Mouse (Mus musculus) kidney, adult 2 months (tissue): ENCODE data around the gene Bglap3. TPM values are rescaled to one million over a fixed set of nuclear protein-coding genes. Genes with fewer than 3 reads are reported as not detected.

Source experiments
- DNase-seq: peaks from one replicate; pipeline ENCODE4 v3.0.0; 2021
- H3K27ac ChIP-seq: fragments of 200-500 bp; 2 replicates; pipeline ENCODE4 v1.5.1; 2012; ENCODE audit warnings: low read depth, low read length, control low read depth, inconsistent platforms; ENCODE audit not compliant: insufficient read depth
- H3K27me3 ChIP-seq: fragments of 200-500 bp; replicated peaks from 2 replicates; pipeline ENCODE4 v1.6.1; 2012; ENCODE audit warnings: mild to moderate bottlenecking, moderate library complexity, low read length, inconsistent platforms; ENCODE audit not compliant: control insufficient read depth, insufficient read depth
- H3K36me3 ChIP-seq: fragments of 200-500 bp; 2 replicates; pipeline ENCODE4 v1.6.1; 2012; ENCODE audit warnings: mild to moderate bottlenecking, moderate library complexity, low read length, inconsistent platforms; ENCODE audit not compliant: control insufficient read depth, insufficient read depth
- H3K4me1 ChIP-seq: fragments of 200-500 bp; 2 replicates; pipeline ENCODE4 v1.6.1; 2011; ENCODE audit warnings: low read length; ENCODE audit not compliant: control insufficient read depth, insufficient read depth
- H3K4me3 ChIP-seq: fragments of 200-500 bp; 2 replicates; pipeline ENCODE4 v1.5.1; 2011; ENCODE audit warnings: mild to moderate bottlenecking, low read depth, low read length, control low read depth; ENCODE audit not compliant: insufficient read depth
- CTCF ChIP-seq: fragments of 200-500 bp; conservative IDR thresholded peaks from 2 replicates; pipeline ENCODE4 v1.5.1; 2011; ENCODE audit warnings: low read depth, mild to moderate bottlenecking, control low read depth, low read length, moderate library complexity, mixed read lengths; ENCODE audit not compliant: insufficient read depth, insufficient read length
- POLR2A ChIP-seq: fragments of 200-500 bp; IDR thresholded peaks from one replicate; pipeline ENCODE4 v1.6.1; 2011; ENCODE audit warnings: low read depth, low read length, control low read depth
- WGBS: fragments of 180-500 bp; shearing (Covaris S2); methylation state at CpG from one replicate; pipeline ENCODE4 v1.1.7; 2018; 5-methylcytosine and 5-hydroxymethylcytosine counted together
- polyA plus RNA-seq: library from polyadenylated mRNA; depleted of rRNA; stranded (reverse); fragments of >200 nt; gene quantifications from 2 replicates; pipeline ENCODE4 v1.2.3, GENCODE M21; 2012; rRNA removed

Gene Bglap3
- polyA plus RNA-seq, 1 experiment, result 3.2 TPM

DNA sequence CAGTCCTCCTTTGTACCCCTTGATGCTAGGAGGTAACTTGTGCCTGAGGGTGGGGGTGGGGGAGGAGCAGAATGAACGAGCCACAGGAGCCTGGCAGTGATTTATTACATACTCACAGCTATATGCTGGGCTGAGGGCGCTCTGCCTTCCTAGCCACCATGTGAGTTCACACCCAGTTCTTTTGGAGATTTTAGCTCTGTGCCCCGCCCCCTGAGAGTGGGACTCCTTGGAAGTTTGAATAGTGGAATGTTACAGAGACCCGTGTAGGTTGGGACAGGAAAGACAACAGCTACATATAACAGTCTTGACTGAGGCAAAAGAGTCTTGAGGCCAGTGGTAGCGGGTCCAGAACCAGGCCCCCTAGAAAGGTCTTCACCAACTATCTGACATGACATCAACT lies 43.6 kb downstream of the Bglap3 start:
- Histone ChIP-seq H3K4me1 (no peaks in the 10 kb centered on the region; the same call in 1 of the 2 replicates), H3K27ac (no peak overlapping the region), H3K27me3 (no peaks in the 10 kb centered on the region), H3K4me3 (no peak overlapping the region), H3K36me3 (no peaks in the 10 kb centered on the region)
- TF ChIP-seq POLR2A (no peak), CTCF (no peak)
- WGBS, result 61% methylated on average over 5 of the region's 5 CpGs
- DNase-seq, result no peak

GRCm38 (mm10) chr3:88324951-88325405 lies 47.6 kb downstream of the Bglap3 start, which contains the start of gene Glmp:
Gene Glmp (plus strand): TSS chr3:88325023.
- DNase-seq, result peak; percentile 86
- TF ChIP-seq CTCF (no peak), POLR2A (no peak)
- peak within 1 kb of the TSS; percentile 8; the same call in 1 of the 2 replicates for H3K27ac ChIP-seq
- H3K4me3 ChIP-seq, result peak within 1 kb of the TSS; percentile 66
- no peaks in the 10 kb centered on the region; the same call in 1 of the 2 replicates for H3K36me3 ChIP-seq
- WGBS, result 0% methylated on average over 10 of the region's 10 CpGs
- no peaks in the 10 kb centered on the region; the same call in 1 of the 2 replicates for H3K4me1 ChIP-seq
- H3K27me3 ChIP-seq, result no peaks in the 10 kb centered on the region

Other genes starting within 250 kb of the Bglap3 start
- gene Mef2d, start 230.4 kb downstream of the Bglap3 start, polyA plus RNA-seq, result 41.8 and 42.7 TPM in 2 replicates
- gene Rhbg, start 118.0 kb downstream of the Bglap3 start, polyA plus RNA-seq, result 94.4 and 106 TPM in 2 replicates
- gene Gm38392, start 85.5 kb downstream of the Bglap3 start, polyA plus RNA-seq, result 0.22 and 0.23 TPM in 2 replicates
- 5.7 and 8.0 TPM in 2 replicates for gene Tsacc, start 75.7 kb downstream of the Bglap3 start, polyA plus RNA-seq
- gene Cct3, start 75.6 kb downstream of the Bglap3 start, polyA plus RNA-seq, result 132 and 157 TPM in 2 replicates
- 426 and 429 TPM in 2 replicates for gene Glmp, start 47.7 kb downstream of the Bglap3 start, polyA plus RNA-seq
- 14.1 and 15.2 TPM in 2 replicates for gene Tmem79, start 36.6 kb downstream of the Bglap3 start, polyA plus RNA-seq
- gene Smg5, start 36.5 kb downstream of the Bglap3 start, polyA plus RNA-seq, result 47.8 and 54.6 TPM in 2 replicates
- 3.6 and 5.9 TPM in 2 replicates for gene Paqr6, start 8.2 kb downstream of the Bglap3 start, polyA plus RNA-seq
- not detected in 2 replicates for gene Bglap2, start 6.0 kb upstream of the Bglap3 start, polyA plus RNA-seq
- 0.61 TPM in 1 of 2 replicates, not detected in the other for gene Bglap, start 11.7 kb upstream of the Bglap3 start, polyA plus RNA-seq
- gene Pmf1, start 37.6 kb upstream of the Bglap3 start, polyA plus RNA-seq, result 33.9 and 34.4 TPM in 2 replicates
- gene Slc25a44, start 52.4 kb upstream of the Bglap3 start, polyA plus RNA-seq, result 38.3 and 42.7 TPM in 2 replicates
- 176 and 197 TPM in 2 replicates for gene Sema4a, start 88.4 kb upstream of the Bglap3 start, polyA plus RNA-seq
- 55.2 and 73.2 TPM in 2 replicates for gene Lmna, start 137.2 kb upstream of the Bglap3 start, polyA plus RNA-seq
- gene Mex3a, start 159.7 kb upstream of the Bglap3 start, polyA plus RNA-seq, result 0.61 and 0.63 TPM in 2 replicates
- 50.1 and 50.9 TPM in 2 replicates for gene Rab25, start 175.6 kb upstream of the Bglap3 start, polyA plus RNA-seq
- gene Lamtor2, start 180.3 kb upstream of the Bglap3 start, polyA plus RNA-seq, result 247 and 277 TPM in 2 replicates
- 59.9 and 63.5 TPM in 2 replicates for gene Ubqln4, start 181.0 kb upstream of the Bglap3 start, polyA plus RNA-seq
- 180 and 193 TPM in 2 replicates for gene Ssr2, start 203.1 kb upstream of the Bglap3 start, polyA plus RNA-seq
- gene Arhgef2, start 233.2 kb upstream of the Bglap3 start, polyA plus RNA-seq, result 74.5 and 80.7 TPM in 2 replicates